Mouse (Mus musculus): Measurements from ENCODE around the gene Crip1.

DNA sequence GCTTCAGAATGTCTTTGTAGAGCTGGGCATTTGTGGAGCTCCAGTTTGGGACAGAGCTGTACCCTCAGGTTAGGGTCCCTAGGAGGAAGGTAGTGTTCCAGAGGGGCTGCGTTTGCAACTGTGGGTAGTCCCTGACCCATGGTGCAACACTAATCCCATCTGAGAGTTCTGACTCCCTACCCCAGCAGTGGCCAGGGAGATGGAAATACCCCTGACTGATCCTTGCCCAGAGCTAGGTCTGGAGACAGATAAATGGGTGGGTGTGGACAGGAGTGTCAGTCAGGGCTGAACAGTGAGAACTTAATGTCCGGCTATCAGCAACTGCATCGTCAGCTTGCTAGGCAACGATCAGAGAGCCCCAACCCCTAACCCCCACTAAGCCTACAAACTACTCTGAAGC, 4.5 kb downstream of the Crip1 start:
- TF ChIP-seq POLR2AphosphoS2 (IDR thresholded peaks at IDR 0.05; ENCODE audit: low read length) = no peak
- TF ChIP-seq ZC3H11A (IDR thresholded peaks at IDR 0.05; ENCODE audit: low read depth, low read length) = no peak
- TF ChIP-seq CTCF (IDR thresholded peaks at IDR 0.05 in 2 of 3, conservative IDR thresholded peaks at IDR 0.05 in 1 of 3; ENCODE audit: control insufficient read depth in 1 of 3, insufficient read depth in 1 of 3, low read depth in 2 of 3, low read length in 3 of 3, poor library complexity in 1 of 3, severe bottlenecking in 1 of 3) = no peak
- no peak for TF ChIP-seq TCF12 (IDR thresholded peaks at IDR 0.05; ENCODE audit: low read depth, low read length)
- no peak for TF ChIP-seq BHLHE40 (IDR thresholded peaks at IDR 0.05; ENCODE audit: borderline replicate concordance, low read depth, low read length)
- TF ChIP-seq TBP (IDR thresholded peaks at IDR 0.05; ENCODE audit: low read depth, low read length) = no peak
- no peak for TF ChIP-seq CHD2 (IDR thresholded peaks at IDR 0.05; ENCODE audit: low read length)
- no peak for TF ChIP-seq ZNF384 (IDR thresholded peaks at IDR 0.05; ENCODE audit: low read depth, low read length)
